Mouse (Mus musculus): ENCODE measurements around the gene Slc25a31.

DNA sequence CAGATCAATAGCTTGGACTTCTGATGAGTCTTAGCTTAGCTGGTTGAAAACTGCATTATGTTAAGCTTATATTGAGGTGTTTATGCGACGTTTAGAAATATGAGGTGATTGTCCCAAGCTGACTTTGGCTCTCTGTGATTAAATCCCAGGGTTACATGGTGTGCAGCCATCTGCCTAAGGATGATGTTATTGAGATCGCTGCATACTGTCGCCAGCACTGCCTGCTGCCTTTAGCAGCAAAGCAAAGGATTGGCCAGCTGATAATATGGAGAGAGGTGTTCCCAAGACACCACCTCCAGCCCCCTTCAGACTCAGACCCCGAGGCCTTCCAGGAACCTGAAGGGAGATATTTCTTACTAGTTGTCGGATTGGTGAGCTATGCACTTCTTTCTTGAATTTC lies 17.1 kb upstream of the Slc25a31 start:
- TF ChIP-seq CTCF (IDR thresholded peaks at IDR 0.05; ENCODE audit: extremely low read depth, insufficient read depth, low read length) (no peak), POLR2A (IDR thresholded peaks at IDR 0.05; ENCODE audit: extremely low read depth, insufficient read depth, low read length) (no peak)

All from cortical plate, adult 2 months (tissue).